Mouse (Mus musculus) layer of hippocampus, postnatal 10 days (tissue): ENCODE results near the gene Rala. TPM values are rescaled to one million over a fixed set of nuclear protein-coding genes. Genes with fewer than 3 reads are reported as not detected.

Experiments
- DNase-seq, 2 experiments: peaks; one replicate each; pipeline ENCODE4 v3.0.0; 2021; ENCODE audit warnings: low spot score in 2 of 2
- total RNA-seq, 2 experiments: library from RNA; stranded (reverse); gene quantifications; 2 replicates each; pipeline ENCODE4 v1.2.3; 2021

The Rala gene
- total RNA-seq, 2 experiments from 2014 or later = 128 to 135 TPM

DNA sequence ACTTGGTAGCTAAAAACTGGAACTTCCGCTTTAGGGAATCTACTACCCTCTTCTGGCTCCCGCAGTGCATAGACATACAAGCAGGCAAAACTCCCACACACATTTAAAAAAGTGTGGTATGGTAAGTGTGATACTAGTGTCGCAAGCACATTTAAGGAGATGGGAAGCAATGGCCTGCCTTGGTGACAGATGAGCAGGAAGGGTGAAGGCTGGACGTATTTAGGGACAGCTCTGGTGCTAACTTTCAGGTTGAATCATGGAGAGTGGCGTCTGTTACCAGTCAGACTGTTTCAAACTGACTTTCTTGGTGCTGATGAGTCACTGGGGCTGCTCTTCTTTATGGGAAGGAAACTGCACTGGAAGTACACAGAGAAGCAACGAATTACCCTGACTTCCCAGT is 52.5 kb downstream of the Rala start:
- DNase-seq = no peak

DNA sequence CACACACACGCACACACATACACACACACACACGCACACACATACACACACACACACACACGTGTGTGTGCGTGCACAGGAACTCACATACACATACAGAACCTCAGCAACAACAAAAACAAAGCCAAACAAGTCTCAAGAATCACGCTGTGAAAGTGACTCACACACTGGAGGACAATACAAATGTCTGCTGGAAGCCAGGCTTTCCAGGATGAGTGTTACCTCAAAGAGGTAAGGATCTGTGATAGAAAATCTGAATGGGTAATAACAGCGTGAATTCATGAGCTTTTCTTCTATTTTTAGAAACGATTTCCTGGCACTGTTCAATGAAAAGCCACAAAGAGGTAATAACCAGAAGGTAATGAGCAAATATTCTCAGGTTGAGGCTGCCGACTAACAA is 59.8 kb downstream of the Rala start:
- DNase-seq = no peak

DNA sequence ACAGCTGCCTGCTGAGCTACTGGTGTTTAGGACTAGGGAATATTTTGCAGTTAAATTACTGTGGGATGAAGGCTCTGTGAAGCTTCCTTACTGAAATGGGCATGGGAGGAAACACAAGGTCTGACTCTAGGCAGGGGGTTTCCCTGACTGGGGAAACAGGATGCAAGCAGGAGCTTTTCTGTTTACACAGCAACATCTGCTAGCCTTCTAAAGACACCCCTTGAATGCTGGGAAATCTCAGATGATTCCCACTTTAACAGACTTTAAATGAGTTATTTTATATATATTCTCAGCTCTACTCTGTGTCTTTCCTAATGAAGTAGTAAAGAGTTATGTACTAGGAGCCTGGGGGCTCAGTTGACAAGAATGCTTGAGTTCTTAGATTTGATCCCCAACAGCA is 65.0 kb downstream of the Rala start:
- no peak for DNase-seq

DNA sequence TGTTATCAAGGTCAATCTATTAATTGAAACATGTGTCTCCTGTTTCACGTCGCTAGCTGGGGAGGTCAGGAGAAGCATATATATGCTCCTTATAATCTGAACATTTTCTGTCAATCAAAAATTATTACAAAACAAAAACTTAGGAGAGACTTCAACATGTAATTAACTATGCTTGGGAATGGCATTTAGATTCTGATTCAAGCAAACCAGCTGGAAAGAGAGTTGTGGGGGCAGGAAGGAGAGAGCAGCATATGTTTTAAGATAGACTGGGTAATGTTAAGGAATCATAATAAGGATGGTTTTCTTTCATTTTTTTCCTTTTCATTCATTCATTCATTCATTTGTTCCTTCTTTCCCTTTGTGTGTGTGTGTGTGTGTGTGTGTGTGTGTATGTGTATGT is 77.3 kb downstream of the Rala start:
- DNase-seq = no peak

DNA sequence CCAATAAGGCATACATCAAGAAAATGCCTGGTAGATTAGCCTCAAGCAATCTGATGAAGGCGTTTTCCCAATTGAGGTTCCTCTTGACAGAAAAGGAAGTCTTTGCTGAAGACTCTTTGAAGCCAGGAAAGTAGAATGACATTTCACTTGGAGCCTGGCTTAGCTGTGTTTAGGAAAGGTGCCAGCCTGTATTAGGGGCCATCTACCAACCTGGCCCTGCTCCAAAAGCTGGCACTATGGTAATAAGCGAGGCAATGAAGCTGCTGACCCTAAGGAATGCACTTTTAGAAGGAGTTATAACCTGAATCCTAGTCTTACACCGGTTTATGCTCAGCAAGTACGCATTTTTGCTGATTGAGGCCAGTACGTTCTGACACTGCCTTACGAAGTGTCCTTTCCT is 83.5 kb downstream of the Rala start:
- no peak for DNase-seq

DNA sequence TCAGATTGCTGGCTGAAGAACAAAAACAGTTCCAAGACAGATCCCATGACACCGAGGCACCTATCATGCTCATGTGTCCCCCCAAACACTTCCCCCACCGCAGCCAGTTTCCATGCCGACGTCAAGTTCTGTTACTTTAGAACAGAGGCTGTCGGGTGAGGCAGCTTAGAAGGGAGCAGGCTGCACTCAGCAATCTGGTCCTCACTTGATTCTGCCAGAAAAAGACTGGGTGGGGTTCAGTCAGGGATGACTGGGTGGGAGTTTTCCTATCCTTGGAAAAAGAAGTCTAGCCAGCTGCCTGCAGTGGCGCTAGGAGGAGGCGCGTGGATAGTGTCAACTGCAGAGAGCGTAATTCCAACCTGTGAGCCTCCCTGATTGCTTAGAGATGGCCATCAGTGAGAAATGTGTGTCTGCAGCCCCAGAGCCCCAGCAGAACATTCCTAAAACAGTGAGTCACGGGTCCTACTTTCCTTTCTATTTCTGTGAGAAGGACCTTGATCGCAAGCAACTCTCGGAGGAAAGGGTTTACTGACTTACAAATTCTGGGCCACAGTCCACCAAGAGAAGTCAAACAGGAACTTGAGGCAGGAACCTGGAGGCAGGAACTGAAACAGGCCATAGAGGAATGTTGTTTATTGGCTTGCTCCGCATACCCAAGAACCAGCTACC is 84.5 kb downstream of the Rala start:
- DNase-seq = peak; percentile 37 to 46

DNA sequence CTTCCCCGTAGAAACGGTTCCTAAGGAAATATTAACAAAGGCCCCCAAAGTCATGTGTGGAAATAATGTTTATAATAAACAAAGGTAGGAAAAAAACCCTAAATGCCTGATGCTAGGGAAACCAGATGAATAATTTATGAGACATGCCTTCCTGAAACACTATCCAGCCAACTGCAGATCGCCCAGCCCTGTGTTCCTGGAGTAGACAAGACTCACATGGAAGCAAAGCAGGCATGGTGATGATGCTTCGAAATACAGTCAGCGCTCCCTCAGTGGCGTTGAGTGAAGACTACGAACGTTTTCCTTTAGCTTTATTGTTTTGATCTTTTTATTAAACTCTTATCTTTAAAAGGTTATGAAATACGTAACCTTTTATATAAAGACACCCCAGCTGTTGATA is 87.0 kb downstream of the Rala start:
- DNase-seq = no peak

DNA sequence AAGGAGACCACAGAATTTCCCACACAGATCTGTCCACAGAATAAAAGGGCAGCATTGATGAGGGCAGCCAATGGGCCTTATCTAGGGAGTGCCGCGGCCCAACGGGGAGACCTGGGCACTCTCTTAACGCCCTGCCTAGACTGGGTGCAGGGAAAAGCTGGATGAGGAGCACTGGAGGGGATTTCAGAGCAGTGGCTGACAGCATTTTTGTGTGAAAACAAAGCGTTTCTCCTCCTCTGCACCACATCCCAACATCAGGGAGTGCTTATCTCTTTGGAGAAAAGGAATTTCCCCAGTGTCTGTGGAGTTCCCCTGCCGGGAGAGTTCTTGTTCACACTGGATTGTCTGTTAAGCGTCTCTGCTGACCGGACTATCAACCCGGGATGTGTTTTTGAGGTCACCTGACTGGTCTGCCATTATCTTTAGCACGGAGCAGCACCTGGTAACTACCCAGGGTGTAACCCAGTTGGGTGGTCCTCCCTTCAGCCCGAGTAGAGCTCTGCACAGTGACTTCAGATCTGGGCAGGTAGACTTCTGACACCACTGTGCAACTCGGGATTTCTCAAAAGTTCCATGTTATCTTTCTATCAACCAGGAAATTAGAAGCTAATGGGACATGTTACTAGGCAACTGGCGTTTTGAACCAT is 88.4 kb downstream of the Rala start:
- DNase-seq = no peak

DNA sequence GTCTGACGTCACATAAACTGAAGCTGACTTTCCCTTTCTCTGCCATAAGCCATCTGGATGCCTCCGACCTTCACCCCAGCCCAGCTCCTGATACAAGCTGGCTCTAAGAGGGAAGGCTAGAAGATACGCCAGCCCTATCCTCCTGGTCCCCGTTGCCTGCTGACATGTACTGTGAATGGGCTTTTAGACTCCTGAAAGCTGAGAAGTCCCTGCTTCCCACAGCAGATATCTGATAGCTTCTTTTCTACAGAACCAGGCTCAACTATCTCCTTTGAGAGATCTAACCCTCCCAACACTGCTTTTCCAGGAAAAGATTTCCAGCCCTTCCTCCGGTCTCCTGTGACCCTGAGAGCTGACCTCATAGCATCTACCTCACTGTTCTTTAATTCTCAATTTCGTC is 89.3 kb downstream of the Rala start:
- no peak for DNase-seq

DNA sequence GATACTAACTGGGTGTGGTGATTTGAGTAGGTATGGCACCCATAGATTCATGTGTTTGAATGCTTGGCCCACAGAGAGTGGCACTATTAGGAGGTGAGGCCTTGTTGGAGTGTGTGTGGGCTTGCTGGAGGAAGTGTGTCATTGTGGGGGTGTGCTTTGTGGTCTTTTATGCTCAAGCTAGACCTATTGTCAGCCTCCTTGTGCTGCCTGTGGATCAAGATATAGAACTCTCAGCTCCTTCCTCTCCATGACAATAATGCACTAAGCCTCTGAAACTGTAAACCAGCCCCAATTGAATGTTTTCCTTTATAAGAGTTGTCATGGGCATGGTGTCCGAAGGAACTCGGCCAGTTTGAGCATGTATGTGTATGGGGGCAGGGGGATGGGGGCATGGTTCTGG is 100.7 kb downstream of the Rala start:
- DNase-seq = no peak

DNA sequence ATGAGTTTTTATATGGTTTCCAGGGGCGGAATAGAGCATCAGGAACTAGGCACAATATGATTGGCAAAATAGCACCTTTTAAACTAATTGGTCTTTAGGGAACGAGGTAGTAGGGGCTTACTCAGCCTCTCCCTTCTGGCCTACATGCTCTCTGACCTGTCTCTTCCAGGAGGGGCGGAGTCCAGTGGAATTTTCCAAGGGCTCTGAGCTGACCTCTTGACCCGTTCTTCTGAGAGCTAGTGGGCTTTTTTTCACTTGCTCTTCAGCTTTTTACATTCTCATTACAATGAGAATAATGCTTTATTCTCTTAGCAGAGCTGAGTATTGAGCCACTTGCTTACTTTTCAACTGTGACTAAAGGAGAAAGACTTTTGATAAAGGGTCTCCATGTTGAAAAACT is 101.3 kb downstream of the Rala start:
- DNase-seq = no peak

DNA sequence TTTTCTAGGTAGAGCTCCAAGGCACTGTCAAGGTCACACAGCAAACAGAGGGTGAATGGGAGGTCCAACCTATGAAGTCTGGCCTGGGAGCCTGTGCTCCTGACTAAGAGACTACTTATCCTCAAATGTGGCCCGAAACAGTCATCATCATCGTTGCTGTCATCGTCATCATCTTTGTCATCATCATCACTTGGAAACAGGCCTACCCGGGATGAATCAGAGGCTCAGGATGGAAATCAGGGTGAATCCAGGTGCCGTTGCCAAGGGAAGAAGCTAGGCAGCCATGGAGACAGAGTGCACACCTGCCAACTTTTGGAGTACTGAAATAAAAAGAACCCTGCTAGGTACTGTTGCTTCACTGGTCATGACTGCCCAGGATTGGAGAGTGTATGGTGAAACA is 104.9 kb downstream of the Rala start:
- no peak for DNase-seq

DNA sequence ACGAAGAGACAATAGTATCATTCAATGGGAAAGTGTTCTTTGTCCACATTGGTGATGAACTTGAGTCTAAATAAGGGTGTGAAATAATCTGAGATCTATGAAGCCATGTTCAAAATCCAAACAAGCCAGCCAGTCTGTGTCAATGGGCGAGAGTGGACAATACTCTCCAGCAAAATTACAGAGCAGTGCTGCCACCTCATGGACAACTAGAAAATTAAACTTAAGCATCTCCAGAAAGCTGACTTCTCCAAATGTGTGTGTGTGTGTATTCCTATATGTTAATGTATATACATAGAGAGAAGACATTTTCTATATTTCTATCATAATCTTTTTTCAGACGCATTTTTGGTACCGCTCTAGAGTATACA is 105.6 kb downstream of the Rala start:
- peak; percentile 66 to 71 for DNase-seq

DNA sequence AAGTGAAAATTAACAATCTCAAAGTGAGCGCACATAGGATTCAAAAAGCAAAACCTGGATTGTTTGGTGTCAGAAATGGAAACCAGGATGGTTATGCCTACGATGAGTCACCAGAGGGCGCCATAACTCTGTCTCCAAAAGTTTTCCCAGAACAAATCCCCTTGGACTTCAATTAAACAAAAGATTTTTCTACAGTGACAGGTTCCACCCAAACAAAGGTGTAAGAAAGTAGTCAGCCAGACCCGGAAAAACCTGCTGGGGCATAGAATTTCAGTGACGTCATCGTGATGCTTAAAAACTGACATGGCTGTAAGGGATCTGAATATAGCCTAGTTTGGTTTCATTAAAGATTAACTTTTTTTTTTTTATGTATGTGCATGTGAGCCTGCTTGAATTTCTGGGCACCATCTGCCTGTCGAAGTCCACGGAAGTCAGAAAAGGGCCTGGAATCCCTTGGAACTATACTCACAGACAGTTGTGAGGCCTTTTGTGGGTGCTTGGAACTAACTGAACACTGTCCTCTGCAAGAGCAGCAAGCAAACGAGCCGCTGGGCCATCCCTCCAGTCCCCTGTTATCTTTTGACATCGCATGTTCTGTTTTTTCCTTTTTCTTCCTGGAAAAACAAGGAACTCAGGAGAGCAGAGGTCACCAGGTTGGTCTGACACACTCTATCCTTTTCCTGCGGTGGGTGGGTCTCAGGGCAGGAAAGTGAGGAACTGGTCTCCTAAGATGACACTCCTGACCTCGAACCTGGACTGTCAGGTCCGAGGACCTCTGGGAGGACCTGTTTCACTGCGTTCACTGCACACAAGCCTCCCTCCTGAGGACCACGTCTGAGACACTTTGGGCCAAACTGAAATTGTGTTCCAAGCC is 106.2 kb downstream of the Rala start:
- DNase-seq = peak; percentile 45 to 67

DNA sequence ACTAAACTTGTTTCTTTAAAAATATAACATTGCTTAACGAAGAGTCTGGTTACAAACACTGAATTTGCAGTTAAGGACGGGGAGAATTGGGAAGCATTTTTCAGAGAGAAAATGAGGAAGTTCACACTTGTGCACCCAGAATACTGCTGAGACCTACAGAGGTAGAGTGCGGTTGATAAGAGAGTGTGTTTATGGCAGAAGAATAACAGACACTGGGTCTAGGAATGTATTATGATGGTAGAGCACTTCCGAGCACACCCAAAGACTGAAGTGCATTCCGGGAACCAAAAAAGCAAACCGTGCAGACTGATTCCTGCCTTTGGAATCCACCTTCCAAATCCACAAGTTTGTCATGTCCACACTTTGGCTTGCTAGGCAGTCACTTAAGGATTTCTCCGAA is 107.2 kb downstream of the Rala start:
- DNase-seq = no peak

DNA sequence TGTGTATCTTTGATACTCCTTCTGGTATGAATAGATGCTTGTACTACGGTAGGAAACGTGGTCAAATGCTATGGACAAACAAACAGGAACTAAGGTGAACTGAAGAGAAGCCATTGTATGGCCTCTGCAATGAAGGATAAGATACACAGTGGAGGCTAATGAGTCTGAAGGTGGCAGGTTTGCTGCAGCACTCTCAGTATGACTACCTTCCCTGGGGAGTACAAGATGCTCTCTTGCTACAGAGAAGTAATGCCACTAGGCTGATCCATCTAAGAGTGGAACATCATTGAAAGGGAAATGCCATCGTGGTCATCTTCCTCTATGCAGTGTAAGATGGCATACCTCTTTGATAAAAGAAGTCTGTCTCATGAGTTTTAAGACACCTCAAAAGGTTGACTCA is 111.1 kb downstream of the Rala start:
- no peak for DNase-seq

Other genes starting within 250 kb of the Rala start
- 10 to 100 TPM; 17.3 to 19.5 TPM for gene Mplkip, start 249.0 kb downstream of the Rala start, total RNA-seq
- gene Sugct, start 248.7 kb downstream of the Rala start, total RNA-seq = 1 to 10 TPM; 1.2 TPM
- gene Cdk13, start 139.1 kb downstream of the Rala start, total RNA-seq = 10 to 100 TPM; 52.6 to 57.5 TPM
- 10 to 100 TPM; 24.7 to 25.6 TPM for gene Yae1d1, start 49.1 kb upstream of the Rala start, total RNA-seq